11 mouse cellular contexts compared by ENCODE assay signal in the genomic region with DNA sequence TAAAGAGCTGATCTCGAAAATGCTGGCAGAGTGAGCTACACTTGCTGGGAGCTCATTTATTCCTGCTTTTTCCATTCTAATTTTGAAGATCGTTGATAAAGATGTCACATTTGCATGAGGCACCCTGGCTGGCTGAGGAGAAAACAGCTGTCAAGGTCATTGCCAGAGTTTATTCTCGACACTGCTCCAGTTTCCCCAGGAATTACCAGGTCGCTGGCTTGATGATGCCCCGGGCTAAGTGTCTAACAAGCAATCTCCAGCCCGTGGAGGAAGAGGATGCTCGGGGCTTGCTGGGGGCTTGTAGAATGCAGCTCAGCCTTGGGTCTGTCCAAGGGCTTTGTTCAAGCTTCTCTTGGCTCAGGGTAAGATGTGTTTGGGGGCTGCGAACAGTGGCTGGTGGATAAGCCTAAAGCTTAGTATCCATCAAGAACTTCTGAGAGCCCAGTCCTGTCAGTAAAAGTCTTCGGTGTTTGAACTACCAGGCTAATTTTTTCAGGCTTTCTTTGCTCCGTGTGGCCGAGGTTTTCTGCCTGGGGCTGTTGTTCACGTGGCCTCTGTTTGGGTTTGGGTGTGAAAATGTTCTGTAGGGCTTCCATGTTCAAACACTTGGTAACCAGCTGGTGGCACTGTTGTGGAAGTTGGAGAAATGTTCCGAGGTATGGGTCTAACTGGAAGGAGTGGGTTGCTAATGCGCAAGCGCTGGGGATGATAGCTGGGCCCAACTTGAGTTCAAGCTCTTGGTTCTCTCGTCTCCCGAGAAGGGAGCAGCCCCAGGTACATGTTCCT. TPM values are rescaled to one million over a fixed set of nuclear protein-coding genes. Genes with fewer than 3 reads are reported as not detected.
A peak's percentile ranks its signal among the peaks of the same experiment; 100 is the strongest.
DNase-seq lines count a peak whose midpoint lies in the region; ATAC-seq and TF ChIP-seq lines count a peak whose summit lies in the region.
"Had no signal": no experiment of that assay in that cellular context is flagged by ENCODE, and none has a peak within 500 bp of the region (broad histone marks: within the 10 kb centered on the region; RNA-seq: fewer than 3 reads in every experiment).

No protein-coding gene starts in this region.

- H3K79me2 ChIP-seq in liver, adult 2 months (ENCODE audit: control insufficient read depth, insufficient read depth, low read length): no peaks in the 10 kb centered on the region; the same call in 1 of the 2 replicates

- no peak for TF ChIP-seq CTCF in liver, adult 2 months (IDR thresholded peaks at IDR 0.05; ENCODE audit: low read depth, low read length)

- no peaks in the 10 kb centered on the region for H3K36me3 ChIP-seq in heart, embryonic 11.5 days (ENCODE audit: control insufficient read depth, insufficient read depth, low read length)
- no peaks in the 10 kb centered on the region for H3K36me3 ChIP-seq in liver, adult 2 months (ENCODE audit: control insufficient read depth, insufficient read depth, low read length)
- no peaks in the 10 kb centered on the region for H3K36me3 ChIP-seq in liver, embryonic 11.5 days (ENCODE audit: control insufficient read depth, insufficient read depth, low read length)
- H3K36me3 ChIP-seq in hindbrain, embryonic 15.5 days: no peaks in the 10 kb centered on the region

- H3K27ac ChIP-seq in heart, embryonic 11.5 days (ENCODE audit: low read depth, low read length): peak overlapping the region; percentile 29; the same call in 1 of the 2 replicates
- no peak overlapping the region for H3K27ac ChIP-seq in liver, adult 2 months (replicated peaks; ENCODE audit: insufficient read depth, low read depth, low read length)
- H3K27ac ChIP-seq in liver, embryonic 11.5 days (ENCODE audit: low read depth, low read length): no peak overlapping the region
- peak overlapping the region; percentile 58 for H3K27ac ChIP-seq in hindbrain, embryonic 15.5 days (replicated peaks)

- no peak for DNase-seq in heart, postnatal 10 days
- DNase-seq in liver, adult 2 months (ENCODE audit: extremely low read depth, low read depth, low spot score): peak; percentile 57
- no peak for DNase-seq in liver, embryonic 11.5 days (ENCODE audit: low spot score)
- peak; percentile 61 for DNase-seq in R1 (ENCODE audit: low read depth, low spot score)
- DNase-seq in thymus, postnatal 4 days: no peak
- no peak for DNase-seq in ovary, postnatal 36 days (ENCODE audit: low spot score)
- DNase-seq: lung, postnatal 4 days had no signal

- peaks cover 20% of the 10 kb centered on the region for H3K4me1 ChIP-seq in heart, embryonic 11.5 days (ENCODE audit: control insufficient read depth, insufficient read depth, low read length)
- H3K4me1 ChIP-seq in liver, adult 2 months (ENCODE audit: control insufficient read depth, insufficient read depth, low read length): peaks cover 29% of the 10 kb centered on the region
- no peaks in the 10 kb centered on the region; the same call in 1 of the 2 replicates for H3K4me1 ChIP-seq in liver, embryonic 11.5 days (replicated peaks; ENCODE audit: control insufficient read depth, insufficient read depth, low read length)
- peaks cover 26% of the 10 kb centered on the region for H3K4me1 ChIP-seq in hindbrain, embryonic 15.5 days (replicated peaks)

- TF ChIP-seq POLR2A in liver, adult 2 months (IDR thresholded peaks at IDR 0.05; ENCODE audit: extremely low read depth, insufficient read depth, low read length): no peak

- H3K27me3 ChIP-seq in heart, embryonic 11.5 days (ENCODE audit: control insufficient read depth, insufficient read depth, low read length): no peaks in the 10 kb centered on the region
- no peaks in the 10 kb centered on the region for H3K27me3 ChIP-seq in liver, adult 2 months (ENCODE audit: control insufficient read depth, insufficient read depth, low read length)
- H3K27me3 ChIP-seq in liver, embryonic 11.5 days (replicated peaks; ENCODE audit: control insufficient read depth, insufficient read depth, low read length): no peaks in the 10 kb centered on the region
- no peaks in the 10 kb centered on the region for H3K27me3 ChIP-seq in hindbrain, embryonic 15.5 days

- intact Hi-C loops in heart, postnatal 10 days (cut with DNase I): no loop called here

- H3K9ac ChIP-seq in heart, embryonic 11.5 days (ENCODE audit: low read depth, low read length): no peak overlapping the region
- no peak overlapping the region for H3K9ac ChIP-seq in liver, adult 2 months (ENCODE audit: low read depth, low read length)
- no peak overlapping the region for H3K9ac ChIP-seq in liver, embryonic 11.5 days (ENCODE audit: low read depth, low read length)
- no peak overlapping the region for H3K9ac ChIP-seq in hindbrain, embryonic 15.5 days

- ATAC-seq in heart, embryonic 11.5 days (replicated peaks; ENCODE audit: insufficient number of reproducible peaks, low FRiP score, low TSS enrichment): no peak
- ATAC-seq in liver, embryonic 11.5 days (replicated peaks; ENCODE audit: low FRiP score): no peak
- ATAC-seq in hindbrain, embryonic 15.5 days (ENCODE audit: low FRiP score, low read depth): no peak; the same call in 1 of the 2 replicates
- ATAC-seq: CD4-positive, CD25-positive, alpha-beta regulatory T cell, adult 4 months had no signal

- no peak overlapping the region for H3K4me2 ChIP-seq in heart, embryonic 11.5 days
- H3K4me2 ChIP-seq in liver, embryonic 11.5 days: no peak overlapping the region
- H3K4me2 ChIP-seq in hindbrain, embryonic 15.5 days: no peak overlapping the region

- WGBS in heart, embryonic 11.5 days (ENCODE audit: insufficient replicate concordance): 69% methylated on average over 17 of the region's 17 CpGs
- 75% methylated on average over 17 of the region's 17 CpGs for WGBS in liver, adult 2 months
- WGBS in liver, embryonic 11.5 days: 73% methylated on average over 17 of the region's 17 CpGs
- WGBS in hindbrain, embryonic 15.5 days: 58% methylated on average over 17 of the region's 17 CpGs

- H3K9me3 ChIP-seq in heart, embryonic 11.5 days (replicated peaks; ENCODE audit: control insufficient read depth, low read length): no peaks in the 10 kb centered on the region
- no peaks in the 10 kb centered on the region for H3K9me3 ChIP-seq in liver, embryonic 11.5 days (ENCODE audit: control insufficient read depth, low read length)
- no peaks in the 10 kb centered on the region for H3K9me3 ChIP-seq in hindbrain, embryonic 15.5 days

- no peak overlapping the region for H3K4me3 ChIP-seq in heart, embryonic 11.5 days (ENCODE audit: low read depth, low read length)
- no peak overlapping the region for H3K4me3 ChIP-seq in liver, adult 2 months (ENCODE audit: insufficient read depth, low read depth, low read length)
- no peak overlapping the region for H3K4me3 ChIP-seq in liver, embryonic 11.5 days (ENCODE audit: low read depth, low read length)
- H3K4me3 ChIP-seq in hindbrain, embryonic 15.5 days: no peak overlapping the region

RNA-seq across cellular contexts. Expression of a gene that starts 44.2 kb away (rescaled TPM):
- polyA plus RNA-seq in heart, embryonic 11.5 days (2014; fragmentation: Nextera tagmentation; extraction: Ambion mirVana): 0.24 TPM in 1 of 2 replicates, not detected in the other
- not detected for total RNA-seq in heart, postnatal 10 days (2021)
- 0.07 TPM in 1 of 2 replicates, not detected in the other for total RNA-seq in liver, adult 2 months (2014; rRNA removed)
- not detected in 2 replicates for polyA plus RNA-seq in liver, adult 2 months (2012; rRNA removed)
- polyA plus RNA-seq in liver, embryonic 11.5 days (2014; fragmentation: Nextera tagmentation; extraction: Ambion mirVana): 0.09 and 0.11 TPM in 2 replicates
- 0.17 and 0.28 TPM in 2 replicates for polyA plus RNA-seq in hindbrain, embryonic 15.5 days (2015; fragmentation: Nextera tagmentation; extraction: Ambion mirVana)
- total RNA-seq: hematopoietic stem cell, adult 5-6 weeks had no signal

Comparison
In these comparisons a context has a peak if more than half of its experiments do, and no peak if none do; other contexts are left out.
1. DNase-seq: peak in liver, adult 2 months (single experiment) and R1 (single experiment); none in heart, postnatal 10 days (0 of 2), liver, embryonic 11.5 days (single experiment), thymus, postnatal 4 days (single experiment) and ovary, postnatal 36 days (single experiment).
2. H3K27ac ChIP-seq: peak in heart, embryonic 11.5 days (single experiment) and hindbrain, embryonic 15.5 days (single experiment); none in liver, adult 2 months (single experiment) and liver, embryonic 11.5 days (single experiment).